In the genomic region with DNA sequence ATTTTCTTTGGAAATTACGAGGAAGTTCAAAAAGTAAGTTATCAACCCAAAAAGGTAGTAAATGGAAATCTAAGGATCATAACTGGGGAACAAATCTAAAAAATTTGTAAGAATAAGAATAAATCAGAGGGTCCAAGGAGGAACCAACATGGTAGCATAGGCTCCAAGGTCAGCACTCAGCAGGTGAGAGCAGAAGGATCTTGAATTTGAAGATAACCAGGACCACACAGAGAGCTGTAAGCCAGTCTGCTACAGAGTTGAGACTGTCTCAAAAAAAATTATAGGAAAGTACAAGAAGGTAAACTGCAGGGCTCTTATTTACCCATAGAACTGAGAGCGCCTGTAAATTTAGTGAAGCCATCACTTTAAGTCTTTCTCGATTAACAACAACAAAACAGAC, we compare ENCODE assay signal across 23 mouse cellular contexts. TPM values are rescaled to one million over a fixed set of nuclear protein-coding genes. Genes with fewer than 3 reads are reported as not detected.
A peak's percentile ranks its signal among the peaks of the same experiment; 100 is the strongest.
DNase-seq lines count a peak whose midpoint lies in the region; ATAC-seq lines count a peak whose summit lies in the region.
"Had no signal": no experiment of that assay in that cellular context is flagged by ENCODE, and none has a peak within 500 bp of the region (broad histone marks: within the 10 kb centered on the region; RNA-seq: fewer than 3 reads in every experiment).

No protein-coding gene starts in this region.

- 0 out of 2 replicates have a peak, but pooled peaks have one; percentile 65 for ATAC-seq in liver, embryonic 12.5 days
- peak; percentile 65; the same call in 1 of the 2 replicates for ATAC-seq in liver, embryonic 13.5 days (ENCODE audit: low read depth)
- ATAC-seq: activated CD4-positive, CD25-positive, alpha-beta regulatory T cell, adult 4 months; forebrain, embryonic 14.5 days; forebrain, embryonic 16.5 days; Patski had no signal

- DNase-seq in liver, result no peak
- DNase-seq in liver, embryonic 13.5 days, result no peak
- DNase-seq in cerebellum, postnatal 4 days (ENCODE audit: low spot score in 2 of 2), result no peak
- DNase-seq in heart, postnatal 36 days, result no peak
- DNase-seq: adrenal gland, adult 8-10 months; adrenal gland, postnatal 14 days; adrenal gland, postnatal 36 days; cerebellum, adult 11-12 months; cerebellum, adult 2 months; cerebellum, adult 9-10 months; cerebellum, postnatal 10 days; cerebellum, postnatal 25 days; embryo, embryonic 11 days had no signal

- no peak overlapping the region for H3K4me3 ChIP-seq in liver, embryonic 12.5 days
- no peak overlapping the region for H3K4me3 ChIP-seq in liver, embryonic 13.5 days (replicated peaks)
- H3K4me3 ChIP-seq: embryonic facial prominence, embryonic 13.5 days; embryonic facial prominence, embryonic 15.5 days; erythroblast, embryonic 14.5 days; forebrain, embryonic 10.5 days; forebrain, embryonic 12.5 days had no signal

- no peak overlapping the region for H3K4me2 ChIP-seq in liver, embryonic 12.5 days
- no peak overlapping the region for H3K4me2 ChIP-seq in liver, embryonic 13.5 days
- H3K4me2 ChIP-seq: embryonic facial prominence, embryonic 13.5 days; embryonic facial prominence, embryonic 15.5 days; forebrain, embryonic 12.5 days had no signal

- H3K27me3 ChIP-seq in liver, embryonic 12.5 days (replicated peaks), result no peaks in the 10 kb centered on the region
- H3K27me3 ChIP-seq in liver, embryonic 13.5 days, result no peaks in the 10 kb centered on the region
- H3K27me3 ChIP-seq: embryonic facial prominence, embryonic 13.5 days; embryonic facial prominence, embryonic 15.5 days; forebrain, embryonic 12.5 days; Patski had no signal

- 78% methylated on average over 3 of the region's 3 CpGs for WGBS in liver, embryonic 12.5 days (ENCODE audit: insufficient replicate concordance)
- WGBS in liver, embryonic 13.5 days (ENCODE audit: insufficient replicate concordance), result 81% methylated on average over 3 of the region's 3 CpGs

- H3K9me3 ChIP-seq in liver, embryonic 12.5 days (replicated peaks), result no peaks in the 10 kb centered on the region
- H3K9me3 ChIP-seq in liver, embryonic 13.5 days (replicated peaks), result peaks cover 4% of the 10 kb centered on the region; the same call in 1 of the 2 replicates
- H3K9me3 ChIP-seq: embryonic facial prominence, embryonic 13.5 days; forebrain, embryonic 12.5 days had no signal

- no peak overlapping the region for H3K27ac ChIP-seq in liver, embryonic 12.5 days
- H3K27ac ChIP-seq in liver, embryonic 13.5 days, result no peak overlapping the region
- H3K27ac ChIP-seq: embryonic facial prominence, embryonic 13.5 days; embryonic facial prominence, embryonic 15.5 days; forebrain, embryonic 10.5 days; forebrain, embryonic 12.5 days had no signal

- H3K36me3 ChIP-seq in liver, embryonic 12.5 days, result peaks cover 87% of the 10 kb centered on the region
- H3K36me3 ChIP-seq in liver, embryonic 13.5 days, result peaks cover 74% of the 10 kb centered on the region

- intact Hi-C loops in heart, postnatal 36 days (cut with DNase I), result no loop called here

- peaks cover 9% of the 10 kb centered on the region for H3K4me1 ChIP-seq in liver, embryonic 12.5 days
- H3K4me1 ChIP-seq in liver, embryonic 13.5 days (replicated peaks), result peaks cover 16% of the 10 kb centered on the region
- H3K4me1 ChIP-seq: embryonic facial prominence, embryonic 13.5 days; embryonic facial prominence, embryonic 15.5 days; forebrain, embryonic 10.5 days; forebrain, embryonic 12.5 days had no signal

- H3K9ac ChIP-seq in liver, embryonic 12.5 days, result no peak overlapping the region
- H3K9ac ChIP-seq in liver, embryonic 13.5 days, result no peak overlapping the region
- H3K9ac ChIP-seq: embryonic facial prominence, embryonic 13.5 days; embryonic facial prominence, embryonic 15.5 days; forebrain, embryonic 12.5 days had no signal

RNA-seq across cellular contexts. Expression of a gene that starts 28.5 kb away (rescaled TPM):
- polyA plus RNA-seq in liver, embryonic 12.5 days (2016; fragmentation: Nextera tagmentation; extraction: Ambion mirVana), result 55.2 and 56.6 TPM in 2 replicates
- polyA plus RNA-seq in liver, embryonic 13.5 days (2015; fragmentation: Nextera tagmentation; extraction: Ambion mirVana), result 38.2 and 43.1 TPM in 2 replicates
- total RNA-seq in heart, postnatal 36 days (2021), result 10 to 100 TPM; 43.0 to 43.6 TPM

RNA-seq across cellular contexts. Expression of a gene that starts 54.8 kb away (rescaled TPM):
- 5.9 and 7.2 TPM in 2 replicates for polyA plus RNA-seq in liver, embryonic 12.5 days (2016; fragmentation: Nextera tagmentation; extraction: Ambion mirVana)
- polyA plus RNA-seq in liver, embryonic 13.5 days (2015; fragmentation: Nextera tagmentation; extraction: Ambion mirVana), result 6.9 TPM in 2 replicates
- 1 to 10 TPM; 3.1 to 3.7 TPM for total RNA-seq in heart, postnatal 36 days (2021)
